Mouse (Mus musculus) spleen, adult 2 months (tissue): Measurements from ENCODE around the gene Ank. TPM values are rescaled to one million over a fixed set of nuclear protein-coding genes. Genes with fewer than 3 reads are reported as not detected.

ENCODE experiments used
- DNase-seq, 2 experiments: peaks; one replicate each; pipeline versions ENCODE4 v3.0.0 to v3.0.0-alpha.2; 2012 to 2021; ENCODE audit warnings: low spot score in 2 of 2, low read depth in 1 of 2
- H3K27ac ChIP-seq: fragments of 200-500 bp; 2 replicates; pipeline ENCODE4 v1.5.1; 2012; ENCODE audit warnings: low read length, inconsistent platforms; ENCODE audit not compliant: insufficient read depth
- H3K27me3 ChIP-seq: fragments of 200-500 bp; 2 replicates; pipeline ENCODE4 v1.6.1; 2012; ENCODE audit warnings: mild to moderate bottlenecking, moderate library complexity, low read length, inconsistent platforms; ENCODE audit not compliant: control insufficient read depth, insufficient read depth
- H3K36me3 ChIP-seq: fragments of 200-500 bp; 2 replicates; pipeline ENCODE4 v1.6.1; 2012; ENCODE audit warnings: mild to moderate bottlenecking, low read length, inconsistent platforms; ENCODE audit not compliant: control insufficient read depth, insufficient read depth
- H3K4me1 ChIP-seq: fragments of 200-500 bp; 2 replicates; pipeline ENCODE4 v1.6.1; 2011; ENCODE audit warnings: inconsistent platforms; ENCODE audit not compliant: control insufficient read depth, insufficient read depth, insufficient read length
- H3K4me3 ChIP-seq: fragments of 200-500 bp; 2 replicates; pipeline ENCODE4 v1.5.1; 2011; ENCODE audit warnings: mild to moderate bottlenecking, inconsistent platforms; ENCODE audit not compliant: insufficient read depth, insufficient read length; ENCODE audit errors: extremely low read depth
- CTCF ChIP-seq: fragments of 200-500 bp; IDR thresholded peaks from 2 replicates; pipeline ENCODE4 v1.5.1; 2011; ENCODE audit warnings: mild to moderate bottlenecking, inconsistent platforms; ENCODE audit not compliant: insufficient read depth, insufficient read length, insufficient replicate concordance; ENCODE audit errors: extremely low read depth
- POLR2A ChIP-seq: fragments of 200-500 bp; IDR thresholded peaks from 2 replicates; pipeline ENCODE4 v1.6.1; 2011; ENCODE audit warnings: low read depth, low read length, inconsistent platforms
- WGBS: fragments of 180-500 bp; shearing (Covaris S2); methylation state at CpG from one replicate; pipeline ENCODE4 v1.1.7; 2018; 5-methylcytosine and 5-hydroxymethylcytosine counted together
- polyA plus RNA-seq: library from polyadenylated mRNA; depleted of rRNA; stranded (reverse); fragments of >200 nt; gene quantifications from 2 replicates; pipeline ENCODE4 v1.2.3, GENCODE M21; 2012

Gene Ank
- polyA plus RNA-seq, 1 experiment = 20.2 TPM

DNA sequence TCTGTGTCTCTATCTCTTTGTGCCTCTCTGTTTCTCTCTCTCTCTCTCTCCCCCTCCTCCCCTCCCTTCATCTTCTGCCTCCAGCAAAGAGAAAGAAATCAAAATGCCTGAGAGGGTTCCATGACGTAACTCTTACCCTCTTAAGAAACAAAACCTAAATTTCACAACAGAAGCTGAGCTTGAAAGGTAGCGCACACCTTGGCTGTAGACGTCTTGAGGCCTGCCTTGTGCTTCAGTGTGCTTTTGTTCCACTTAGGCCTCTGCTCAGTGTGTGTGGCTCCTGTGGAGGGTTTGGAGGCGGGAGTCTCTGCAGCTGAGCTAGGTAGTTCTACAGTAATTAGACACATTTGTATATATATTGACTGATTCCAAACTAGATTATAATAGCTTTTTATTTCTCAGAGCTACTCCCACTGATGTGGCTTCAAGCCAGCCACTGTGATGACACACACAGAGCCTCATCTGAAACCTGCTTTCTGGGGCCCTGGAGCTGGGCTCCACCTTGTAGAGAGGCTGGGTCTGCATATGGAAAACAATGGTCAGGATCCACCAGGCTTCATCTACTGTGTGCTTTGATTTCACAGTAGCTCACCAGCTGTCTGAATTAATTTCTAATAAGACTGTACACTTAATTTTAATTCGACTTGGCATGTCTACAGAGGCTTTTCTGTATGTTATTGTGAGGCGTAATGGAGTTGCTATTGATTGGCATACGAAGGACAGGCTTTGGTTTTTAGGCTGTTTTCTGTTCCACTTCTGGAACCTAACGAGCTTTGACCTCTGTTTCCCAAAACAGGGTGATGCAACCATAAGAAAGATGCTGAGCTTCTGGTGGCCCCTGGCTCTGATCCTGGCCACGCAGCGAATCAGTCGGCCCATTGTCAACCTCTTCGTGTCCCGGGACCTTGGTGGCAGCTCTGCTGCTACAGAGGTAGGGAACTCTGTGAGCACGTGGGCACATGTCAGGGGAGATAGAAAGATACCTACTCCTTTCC, 97.9 kb downstream of the Ank start:
- TF ChIP-seq CTCF (no peak), POLR2A (no peak)
- H3K27ac ChIP-seq = no peak overlapping the region
- no peak for DNase-seq
- peaks cover 2% of the 10 kb centered on the region for H3K36me3 ChIP-seq
- no peaks in the 10 kb centered on the region for H3K4me1 ChIP-seq
- WGBS = 92% methylated on average over 14 of the region's 14 CpGs
- H3K27me3 ChIP-seq = no peaks in the 10 kb centered on the region
- no peak overlapping the region for H3K4me3 ChIP-seq

DNA sequence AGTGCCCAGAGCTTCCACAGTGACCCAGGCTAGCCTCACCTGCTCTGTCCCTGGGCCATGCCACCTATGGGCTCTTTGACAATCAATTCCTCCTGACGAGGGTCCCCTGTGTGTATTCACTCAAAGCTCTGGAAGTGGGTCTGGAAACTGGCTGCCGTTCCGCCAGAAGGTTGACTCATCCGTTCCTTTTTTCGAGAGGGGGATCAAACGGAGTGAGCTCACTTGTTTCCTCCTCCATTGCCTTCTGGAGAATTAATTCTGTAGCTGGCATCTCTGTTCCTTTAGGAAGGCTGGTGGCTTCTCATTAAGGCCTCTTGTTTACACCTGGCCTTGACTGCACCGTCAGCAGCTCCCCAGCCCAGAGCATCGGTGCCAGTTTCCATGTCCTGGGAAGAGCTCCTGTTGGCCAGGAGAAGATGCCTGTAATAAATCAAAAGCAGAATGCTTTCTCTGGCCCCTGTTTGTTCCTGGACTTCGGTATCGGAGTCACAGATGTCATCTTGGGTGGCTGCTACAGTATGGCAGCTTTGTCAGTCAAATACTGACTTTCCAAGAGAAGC, 99.2 kb downstream of the Ank start:
- 96% methylated on average over 10 of the region's 10 CpGs for WGBS
- no peak for DNase-seq
- H3K4me1 ChIP-seq = no peaks in the 10 kb centered on the region
- H3K27me3 ChIP-seq = no peaks in the 10 kb centered on the region
- TF ChIP-seq POLR2A (no peak), CTCF (no peak)
- H3K4me3 ChIP-seq = no peak overlapping the region
- peaks cover 2% of the 10 kb centered on the region for H3K36me3 ChIP-seq
- H3K27ac ChIP-seq = no peak overlapping the region

DNA sequence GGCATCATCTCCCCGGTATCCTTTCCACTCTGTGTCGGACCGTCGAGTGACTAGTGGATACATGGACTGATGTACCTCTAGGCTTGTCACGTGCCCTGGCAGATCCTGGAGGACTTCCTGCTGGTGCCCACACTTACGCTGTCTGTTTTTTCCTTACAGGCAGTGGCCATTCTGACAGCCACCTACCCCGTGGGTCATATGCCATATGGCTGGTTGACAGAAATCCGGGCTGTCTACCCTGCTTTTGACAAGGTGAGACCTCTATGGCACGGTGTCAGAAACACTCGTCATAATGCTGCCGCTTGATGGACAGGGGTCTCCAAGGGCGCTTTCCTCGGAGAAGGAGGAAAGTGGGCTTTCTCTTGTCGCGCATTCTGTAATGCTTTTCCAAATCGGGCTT, 100.9 kb downstream of the Ank start:
- Histone ChIP-seq H3K36me3 (peaks cover 2% of the 10 kb centered on the region; the same call in 1 of the 2 replicates), H3K27me3 (no peaks in the 10 kb centered on the region), H3K4me1 (no peaks in the 10 kb centered on the region), H3K27ac (no peak overlapping the region), H3K4me3 (no peak overlapping the region)
- no peak for DNase-seq
- 94% methylated on average over 16 of the region's 16 CpGs for WGBS
- no peak for TF ChIP-seq POLR2A
- no peak for TF ChIP-seq CTCF

DNA sequence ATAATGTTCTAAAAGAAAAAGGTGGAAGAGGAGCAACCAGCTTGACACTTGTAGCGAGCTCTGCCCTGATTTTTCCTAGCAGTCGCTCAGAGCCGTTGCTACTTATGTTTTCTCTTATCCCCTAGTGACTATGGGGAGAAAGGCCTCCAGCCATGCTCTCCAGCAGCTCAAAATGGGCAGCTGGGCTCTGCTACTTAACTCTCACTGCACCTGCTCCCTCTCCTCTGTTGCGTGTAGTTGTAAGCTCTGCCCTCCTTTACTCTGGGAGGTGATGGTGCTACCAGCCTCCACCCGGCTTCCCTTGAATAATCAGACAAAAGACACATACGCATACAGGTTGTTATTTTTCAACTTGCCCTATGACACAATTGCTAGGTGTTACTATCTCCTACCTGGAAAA, 101.9 kb downstream of the Ank start:
- 0 out of 2 replicates have a peak, but pooled peaks cover 2% of the 10 kb centered on the region for H3K36me3 ChIP-seq
- WGBS = 93% methylated on average over 6 of the region's 6 CpGs
- no peaks in the 10 kb centered on the region for H3K27me3 ChIP-seq
- H3K27ac ChIP-seq = no peak overlapping the region
- TF ChIP-seq CTCF = no peak
- TF ChIP-seq POLR2A = no peak
- DNase-seq = no peak
- H3K4me3 ChIP-seq = no peak overlapping the region
- no peaks in the 10 kb centered on the region for H3K4me1 ChIP-seq

DNA sequence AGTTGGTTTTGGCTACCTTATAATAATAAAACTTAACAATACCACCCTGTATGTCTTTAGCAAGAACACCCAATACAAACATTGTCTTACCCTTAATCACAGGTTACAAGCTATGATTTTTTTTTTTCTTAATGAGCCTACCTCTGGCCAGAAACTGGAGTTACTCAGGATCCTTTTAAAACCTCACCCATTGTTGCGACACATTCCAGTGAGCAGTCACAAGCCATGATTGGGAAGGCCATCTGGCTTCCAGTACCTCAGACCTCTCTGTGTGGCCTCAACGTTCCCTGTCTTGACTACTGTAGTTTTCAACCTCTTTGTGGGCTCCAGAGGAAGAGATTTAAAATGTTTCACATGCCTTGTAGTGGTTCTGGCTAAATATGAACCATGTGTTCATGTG, 103.4 kb downstream of the Ank start:
- TF ChIP-seq POLR2A = no peak
- Histone ChIP-seq H3K36me3 (no peaks in the 10 kb centered on the region), H3K4me3 (no peak overlapping the region), H3K27ac (no peak overlapping the region), H3K27me3 (no peaks in the 10 kb centered on the region), H3K4me1 (no peaks in the 10 kb centered on the region)
- WGBS = 83% methylated on average over 2 of the region's 2 CpGs
- no peak for DNase-seq

DNA sequence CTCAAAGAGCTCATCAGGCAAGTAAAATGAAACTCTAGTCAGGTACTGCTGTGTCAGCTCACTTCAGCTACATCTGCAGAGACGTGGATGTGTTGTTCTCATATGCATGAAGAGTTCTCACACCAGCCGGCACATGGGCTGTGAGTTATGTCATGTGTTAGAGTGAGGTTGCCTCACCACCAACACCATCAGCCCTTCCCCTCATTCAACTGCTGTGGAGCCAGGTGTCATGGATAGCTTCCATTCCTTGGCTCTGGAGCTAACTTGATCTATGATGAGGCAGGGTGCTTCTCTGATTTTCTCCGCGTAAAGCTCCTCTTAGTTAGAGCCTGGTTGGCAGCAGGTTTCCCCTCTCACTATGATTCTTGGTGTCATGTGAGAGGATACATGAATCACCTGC, 103.9 kb downstream of the Ank start:
- Histone ChIP-seq H3K4me3 (no peak overlapping the region), H3K27ac (no peak overlapping the region), H3K36me3 (no peaks in the 10 kb centered on the region), H3K27me3 (no peaks in the 10 kb centered on the region), H3K4me1 (no peaks in the 10 kb centered on the region)
- WGBS = 92% methylated on average over 4 of the region's 4 CpGs
- TF ChIP-seq POLR2A = no peak
- TF ChIP-seq CTCF = no peak
- no peak for DNase-seq

DNA sequence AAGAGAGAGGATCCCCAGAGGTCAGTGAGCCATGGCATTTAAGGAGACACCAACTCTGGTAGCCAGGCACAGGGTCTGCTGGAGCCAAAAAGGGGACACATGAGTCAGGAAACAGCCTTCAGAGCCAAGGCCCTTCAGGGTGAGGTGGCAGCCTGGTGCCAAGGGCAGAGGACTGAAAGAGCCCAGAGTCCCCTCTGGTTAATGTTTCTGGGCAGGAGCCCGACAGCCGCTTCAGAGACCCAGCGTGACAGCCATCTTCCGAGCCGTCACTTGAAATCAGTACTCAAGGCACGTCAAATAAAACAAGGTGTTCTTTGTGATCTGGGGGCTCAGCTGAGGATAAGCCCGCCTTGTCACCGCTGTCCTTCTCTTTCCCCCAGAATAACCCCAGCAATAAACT, 104.7 kb downstream of the Ank start:
- 97% methylated on average over 8 of the region's 8 CpGs for WGBS

More for the DNA sequence above, 104.7 kb downstream of the Ank start:
- H3K36me3 ChIP-seq = no peaks in the 10 kb centered on the region
- H3K27me3 ChIP-seq = no peaks in the 10 kb centered on the region
- no peak for DNase-seq
- H3K4me3 ChIP-seq = no peak overlapping the region
- no peaks in the 10 kb centered on the region for H3K4me1 ChIP-seq
- TF ChIP-seq POLR2A = no peak
- no peak for TF ChIP-seq CTCF
- no peak overlapping the region for H3K27ac ChIP-seq
